In genomic region chr7:66214477-66214876, GRCm38 (mm10) we compare ENCODE assay signal across 19 mouse cellular contexts.
DNase-seq lines count a peak whose midpoint lies in the region.
"Had no signal": no experiment of that assay in that cellular context is flagged by ENCODE, and none has a peak within 500 bp of the region (broad histone marks: within the 10 kb centered on the region; RNA-seq: fewer than 3 reads in every experiment).

No protein-coding gene starts in this region.

- 34% methylated on average over 6 of the region's 6 CpGs for WGBS in limb, embryonic 10.5 days

- H3K27ac ChIP-seq in limb, embryonic 10.5 days: no peak overlapping the region
- H3K27ac ChIP-seq: embryonic facial prominence, embryonic 15.5 days; heart, adult 2 months; hindbrain, embryonic 15.5 days; kidney, embryonic 15.5 days; midbrain, embryonic 13.5 days; neural tube, embryonic 12.5 days had no signal

- peak; percentile 57 to 64 for DNase-seq in cerebellum, postnatal 14 days
- DNase-seq in cerebellum, adult 11-12 months: no peak
- DNase-seq in left cerebral cortex, postnatal 4 days: peak; percentile 32
- no peak for DNase-seq in left cerebral cortex, adult 8-10 months (ENCODE audit: low spot score in 2 of 2)
- DNase-seq in limb, embryonic 10.5 days (ENCODE audit: low spot score): peak; percentile 24
- DNase-seq in retina, postnatal 1 day: peak; percentile 91
- no peak for DNase-seq in spleen, adult 18-20 months
- DNase-seq in yolk sac, embryonic 10.5 days (ENCODE audit: low spot score): no peak
- DNase-seq: adrenal gland, postnatal 14 days; gastrocnemius, postnatal 14 days; heart, adult 2 months; heart, postnatal 4 days; kidney, adult 11 months; kidney, postnatal 36 days had no signal

- H3K4me1 ChIP-seq in limb, embryonic 10.5 days: peaks cover 33% of the 10 kb centered on the region

- H3K4me3 ChIP-seq in limb, embryonic 10.5 days: no peak overlapping the region
- H3K4me3 ChIP-seq: embryonic facial prominence, embryonic 15.5 days; heart, adult 2 months; hindbrain, embryonic 15.5 days; kidney, embryonic 15.5 days; midbrain, embryonic 13.5 days; neural tube, embryonic 12.5 days had no signal

- H3K9me3 ChIP-seq in limb, embryonic 10.5 days (replicated peaks): no peaks in the 10 kb centered on the region
- H3K9me3 ChIP-seq: embryonic facial prominence, embryonic 15.5 days; hindbrain, embryonic 15.5 days; kidney, embryonic 15.5 days; midbrain, embryonic 13.5 days; neural tube, embryonic 12.5 days had no signal

- H3K36me3 ChIP-seq in limb, embryonic 10.5 days: no peaks in the 10 kb centered on the region
- H3K36me3 ChIP-seq: embryonic facial prominence, embryonic 15.5 days; hindbrain, embryonic 15.5 days; kidney, embryonic 15.5 days; midbrain, embryonic 13.5 days; neural tube, embryonic 12.5 days had no signal

- intact Hi-C loops in left cerebral cortex, postnatal 4 days (cut with DNase I): no loop called here

- H3K27me3 ChIP-seq in limb, embryonic 10.5 days (ENCODE audit: low read depth, poor library complexity, severe bottlenecking): no peaks in the 10 kb centered on the region
- H3K27me3 ChIP-seq: embryonic facial prominence, embryonic 15.5 days; hindbrain, embryonic 15.5 days; kidney, embryonic 15.5 days; midbrain, embryonic 13.5 days; neural tube, embryonic 12.5 days had no signal

Comparison
In these comparisons a context has a peak if more than half of its experiments do, and no peak if none do; other contexts are left out.
1. DNase-seq: peak in cerebellum, postnatal 14 days (2 of 2), left cerebral cortex, postnatal 4 days (single experiment), limb, embryonic 10.5 days (single experiment) and retina, postnatal 1 day (single experiment); none in cerebellum, adult 11-12 months (single experiment), left cerebral cortex, adult 8-10 months (0 of 2), spleen, adult 18-20 months (0 of 2) and yolk sac, embryonic 10.5 days (single experiment).